Mouse (Mus musculus) midbrain, embryonic 15.5 days (tissue): Measurements from ENCODE around the gene Bcap31. TPM values are rescaled to one million over a fixed set of nuclear protein-coding genes. Genes with fewer than 3 reads are reported as not detected.

ENCODE experiments used
- ATAC-seq: fragments of 200-750 bp; cut with Nextera tagmentation; replicated peaks from 2 replicates; pipeline ENCODE4 v1.8.0; 2017; ENCODE audit warnings: moderate TSS enrichment
- H3K27ac ChIP-seq: fragments of 300-500 bp; sonication (generic); 2 replicates; pipeline ENCODE4 v1.5.1; 2015; ENCODE audit warnings: mild to moderate bottlenecking, inconsistent platforms
- H3K27me3 ChIP-seq: fragments of 300-500 bp; sonication (generic); replicated peaks from 2 replicates; pipeline ENCODE4 v1.6.1; 2015; ENCODE audit warnings: inconsistent platforms
- H3K36me3 ChIP-seq: fragments of 300-500 bp; sonication (generic); replicated peaks from 2 replicates; pipeline ENCODE4 v1.6.1; 2015; ENCODE audit warnings: inconsistent platforms
- H3K4me1 ChIP-seq: fragments of 300-500 bp; sonication (generic); 2 replicates; pipeline ENCODE4 v1.6.1; 2015; ENCODE audit warnings: inconsistent platforms
- H3K4me2 ChIP-seq: fragments of 300-500 bp; sonication (generic); 2 replicates; pipeline ENCODE4 v1.6.1; 2015; ENCODE audit warnings: inconsistent platforms, mild to moderate bottlenecking, moderate library complexity
- H3K4me3 ChIP-seq: fragments of 300-500 bp; sonication (generic); 2 replicates; pipeline ENCODE4 v1.5.1; 2015; ENCODE audit warnings: mild to moderate bottlenecking, inconsistent platforms
- H3K9ac ChIP-seq: fragments of 300-500 bp; sonication (generic); 2 replicates; pipeline ENCODE4 v1.6.1; 2015; ENCODE audit warnings: mild to moderate bottlenecking, inconsistent platforms
- H3K9me3 ChIP-seq: fragments of 300-500 bp; sonication (generic); 2 replicates; pipeline ENCODE4 v1.6.1; 2016; ENCODE audit warnings: inconsistent platforms
- WGBS: fragments of 180-500 bp; shearing (Covaris S2); methylation state at CpG from one replicate; pipeline ENCODE4 v1.1.7; 2015; ENCODE audit warnings: mixed read lengths; 5-methylcytosine and 5-hydroxymethylcytosine counted together
- polyA plus RNA-seq: library from polyadenylated mRNA; unstranded; fragments of >200 nt; fragmentation: Nextera tagmentation; extraction: Ambion mirVana; gene quantifications from 2 replicates; pipeline ENCODE4 v1.2.1, GENCODE M21; 2015

Bcap31 gene
- polyA plus RNA-seq, 1 experiment from 2014 or later = 112 TPM

- Histone ChIP-seq H3K27ac (no peak overlapping the region), H3K4me1 (peaks cover 1% of the 10 kb centered on the region; the same call in 1 of the 2 replicates), H3K36me3 (no peaks in the 10 kb centered on the region), H3K4me3 (no peak overlapping the region), H3K27me3 (peaks cover 14% of the 10 kb centered on the region), H3K9me3 (no peaks in the 10 kb centered on the region), H3K9ac (no peak overlapping the region), H3K4me2 (no peak overlapping the region)
- no peak for ATAC-seq
- 31% methylated on average over 4 of the region's 4 CpGs for WGBS
These were observed 70.9 kb downstream of the Bcap31 start for GRCm38 (mm10) chrX:73645121-73645520.

GRCm38 (mm10) chrX:73639901-73640469 is 76.0 kb downstream of the Bcap31 start:
- H3K9ac ChIP-seq = no peak overlapping the region
- peaks cover 21% of the 10 kb centered on the region; the same call in 1 of the 2 replicates for H3K4me1 ChIP-seq
- WGBS = 28% methylated on average over 40 of the region's 41 CpGs
- peaks cover 54% of the 10 kb centered on the region for H3K27me3 ChIP-seq
- peak overlapping the region; percentile 24 for H3K4me3 ChIP-seq
- H3K36me3 ChIP-seq = no peaks in the 10 kb centered on the region
- H3K9me3 ChIP-seq = no peaks in the 10 kb centered on the region
- ATAC-seq = no peak
- peak overlapping the region; percentile 51 for H3K4me2 ChIP-seq
- no peak overlapping the region for H3K27ac ChIP-seq

GRCm38 (mm10) chrX:73639255-73639675 is 76.7 kb downstream of the Bcap31 start, which contains the start of gene Dusp9:
TSS of gene Dusp9 (plus strand) at chrX:73639419.
- Histone ChIP-seq H3K27me3 (peaks cover 61% of the 10 kb centered on the region), H3K9me3 (no peaks in the 10 kb centered on the region), H3K4me3 (peak within 1 kb of the TSS; percentile 26), H3K36me3 (no peaks in the 10 kb centered on the region), H3K4me2 (peak within 1 kb of the TSS; percentile 51), H3K9ac (no peak within 1 kb of the TSS), H3K4me1 (peaks cover 21% of the 10 kb centered on the region; the same call in 1 of the 2 replicates), H3K27ac (no peak within 1 kb of the TSS)
- ATAC-seq = peak; percentile 74
- 13% methylated on average over 28 of the region's 28 CpGs for WGBS

- Histone ChIP-seq H3K9ac (peak overlapping the region; percentile 22; the same call in 1 of the 2 replicates), H3K36me3 (no peaks in the 10 kb centered on the region), H3K4me2 (peak overlapping the region; percentile 85), H3K27ac (no peak overlapping the region), H3K4me1 (peaks cover 21% of the 10 kb centered on the region; the same call in 1 of the 2 replicates), H3K4me3 (peak overlapping the region; percentile 36), H3K27me3 (peaks cover 62% of the 10 kb centered on the region), H3K9me3 (no peaks in the 10 kb centered on the region)
- 19% methylated on average over 19 of the region's 19 CpGs for WGBS
- ATAC-seq = no peak
These were observed 78.6 kb downstream of the Bcap31 start for GRCm38 (mm10) chrX:73637415-73637814.

Other genes with a start within 250 kb of the Bcap31 start
- gene Bgn, start 232.6 kb downstream of the Bcap31 start, polyA plus RNA-seq = 22.9 and 24.3 TPM in 2 replicates
- 5.9 and 7.0 TPM in 2 replicates for gene Atp2b3, start 213.1 kb downstream of the Bcap31 start, polyA plus RNA-seq
- 0.43 and 0.46 TPM in 2 replicates for gene Dusp9, start 76.8 kb downstream of the Bcap31 start, polyA plus RNA-seq
- gene Pnck, start 56.1 kb downstream of the Bcap31 start, polyA plus RNA-seq = 179 and 188 TPM in 2 replicates
- 6.6 and 7.4 TPM in 2 replicates for gene Slc6a8, start 43.0 kb downstream of the Bcap31 start, polyA plus RNA-seq
- 12.8 and 13.5 TPM in 2 replicates for gene Abcd1, start 422 bp upstream of the Bcap31 start, polyA plus RNA-seq
- gene Plxnb3, start 40.9 kb upstream of the Bcap31 start, polyA plus RNA-seq = 0.23 and 0.35 TPM in 2 replicates
- gene Srpk3, start 58.2 kb upstream of the Bcap31 start, polyA plus RNA-seq = 1.6 and 2.1 TPM in 2 replicates
- 258 and 267 TPM in 2 replicates for gene Idh3g, start 70.7 kb upstream of the Bcap31 start, polyA plus RNA-seq
- gene Ssr4, start 70.9 kb upstream of the Bcap31 start, polyA plus RNA-seq = 134 and 140 TPM in 2 replicates
- gene Pdzd4, start 108.8 kb upstream of the Bcap31 start, polyA plus RNA-seq = 5.6 and 5.9 TPM in 2 replicates
- 0.17 and 0.30 TPM in 2 replicates for gene Avpr2, start 175.9 kb upstream of the Bcap31 start, polyA plus RNA-seq
- 98.6 and 120 TPM in 2 replicates for gene L1cam, start 179.9 kb upstream of the Bcap31 start, polyA plus RNA-seq
- 4.0 and 4.6 TPM in 2 replicates for gene Arhgap4, start 205.7 kb upstream of the Bcap31 start, polyA plus RNA-seq
- gene Naa10, start 205.8 kb upstream of the Bcap31 start, polyA plus RNA-seq = 84.8 and 86.9 TPM in 2 replicates
- gene Renbp, start 214.7 kb upstream of the Bcap31 start, polyA plus RNA-seq = 10.9 and 11.1 TPM in 2 replicates